Mouse (Mus musculus) midbrain, embryonic 11.5 days (tissue): ENCODE results near the gene E430018J23Rik. TPM values are rescaled to one million over a fixed set of nuclear protein-coding genes. Genes with fewer than 3 reads are reported as not detected.

ENCODE experiments used
- polyA plus RNA-seq: library from polyadenylated mRNA; unstranded; fragments of >200 nt; fragmentation: Nextera tagmentation; extraction: Ambion mirVana; gene quantifications from 2 replicates; pipeline ENCODE4 v1.2.1, GENCODE M21; 2014

The E430018J23Rik gene
- polyA plus RNA-seq, 1 experiment from 2014 or later, result 6.4 TPM

Other genes starting within 250 kb of the E430018J23Rik start
- 85.3 and 88.0 TPM in 2 replicates for gene Cd2bp2, start 197.6 kb downstream of the E430018J23Rik start, polyA plus RNA-seq
- 16.9 and 19.3 TPM in 2 replicates for gene Tbc1d10b, start 185.2 kb downstream of the E430018J23Rik start, polyA plus RNA-seq
- 11.7 and 13.2 TPM in 2 replicates for gene Mylpf, start 184.7 kb downstream of the E430018J23Rik start, polyA plus RNA-seq
- gene Zfp553, start 160.6 kb downstream of the E430018J23Rik start, polyA plus RNA-seq, result 30.3 and 32.4 TPM in 2 replicates
- gene Sept1, start 160.5 kb downstream of the E430018J23Rik start, polyA plus RNA-seq, result 24.6 and 29.8 TPM in 2 replicates
- gene Zfp771, start 149.4 kb downstream of the E430018J23Rik start, polyA plus RNA-seq, result 49.3 and 54.0 TPM in 2 replicates
- gene Dctpp1, start 132.9 kb downstream of the E430018J23Rik start, polyA plus RNA-seq, result 235 and 254 TPM in 2 replicates
- 79.0 and 84.5 TPM in 2 replicates for gene Sephs2, start 119.6 kb downstream of the E430018J23Rik start, polyA plus RNA-seq
- gene Itgal, start 97.4 kb downstream of the E430018J23Rik start, polyA plus RNA-seq, result 0.63 and 0.69 TPM in 2 replicates
- 5.8 and 7.5 TPM in 2 replicates for gene Zfp768, start 48.0 kb downstream of the E430018J23Rik start, polyA plus RNA-seq
- gene Zfp747, start 17.6 kb downstream of the E430018J23Rik start, polyA plus RNA-seq, result 6.4 and 6.5 TPM in 2 replicates
- 6.1 and 6.5 TPM in 2 replicates for gene 9130019O22Rik, start 6.5 kb downstream of the E430018J23Rik start, polyA plus RNA-seq
- 6.8 and 7.1 TPM in 2 replicates for gene Zfp764, start 13.2 kb upstream of the E430018J23Rik start, polyA plus RNA-seq
- gene Zfp688, start 28.4 kb upstream of the E430018J23Rik start, polyA plus RNA-seq, result 32.7 and 34.5 TPM in 2 replicates
- 12.6 and 15.0 TPM in 2 replicates for gene Zfp689, start 55.5 kb upstream of the E430018J23Rik start, polyA plus RNA-seq
- gene Prr14, start 66.0 kb upstream of the E430018J23Rik start, polyA plus RNA-seq, result 70.3 and 72.4 TPM in 2 replicates
- gene Fbrs, start 85.6 kb upstream of the E430018J23Rik start, polyA plus RNA-seq, result 9.8 and 10.7 TPM in 2 replicates
- 49.6 and 52.1 TPM in 2 replicates for gene Srcap, start 118.4 kb upstream of the E430018J23Rik start, polyA plus RNA-seq
- gene Gm42715, start 126.0 kb upstream of the E430018J23Rik start, polyA plus RNA-seq, result 19.2 and 20.2 TPM in 2 replicates
- gene Tmem265, start 167.8 kb upstream of the E430018J23Rik start, polyA plus RNA-seq, result 4.0 and 8.4 TPM in 2 replicates
- gene Phkg2, start 179.7 kb upstream of the E430018J23Rik start, polyA plus RNA-seq, result 55.1 and 56.2 TPM in 2 replicates
- 13.4 and 15.8 TPM in 2 replicates for gene Ccdc189, start 195.0 kb upstream of the E430018J23Rik start, polyA plus RNA-seq
- gene Rnf40, start 195.1 kb upstream of the E430018J23Rik start, polyA plus RNA-seq, result 36.5 and 39.2 TPM in 2 replicates
- gene Zfp629, start 222.2 kb upstream of the E430018J23Rik start, polyA plus RNA-seq, result 32.1 and 34.4 TPM in 2 replicates